Mouse (Mus musculus): ENCODE results near the gene Ankrd65. TPM values are rescaled to one million over a fixed set of nuclear protein-coding genes. Genes with fewer than 3 reads are reported as not detected.

The Ankrd65 gene
- polyA plus RNA-seq, 1 experiment from 2014 or later = not detected

DNA sequence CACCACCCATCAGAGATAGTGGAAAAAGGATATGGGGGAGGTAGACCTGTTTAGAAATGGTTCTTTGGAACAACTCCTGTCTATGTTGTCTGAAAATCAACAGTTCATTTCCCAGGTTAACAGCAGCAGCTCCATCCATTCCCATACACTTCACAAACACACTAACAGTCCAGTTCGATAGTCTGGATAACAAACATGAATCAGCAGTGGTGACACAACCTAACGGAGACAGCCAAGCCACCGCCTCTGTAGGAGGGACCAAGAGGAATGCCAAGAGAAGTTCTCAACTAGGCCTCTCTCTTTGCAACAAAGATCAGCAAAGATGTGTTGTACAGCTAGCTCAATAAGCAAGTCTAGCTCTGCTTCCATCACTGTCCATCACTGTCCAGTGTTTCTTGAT lies 27.9 kb upstream of the Ankrd65 start:
- no peak overlapping the region for H3K4me2 ChIP-seq (replicated peaks; ENCODE audit: low read depth)
- ATAC-seq = no peak
- H3K4me3 ChIP-seq (ENCODE audit: low read depth, low read length) = no peak overlapping the region
- H3K4me1 ChIP-seq (replicated peaks; ENCODE audit: control insufficient read depth, insufficient read depth, low read length) = no peaks in the 10 kb centered on the region
- H3K9me3 ChIP-seq (ENCODE audit: control insufficient read depth) = no peaks in the 10 kb centered on the region
- H3K27ac ChIP-seq (ENCODE audit: low read depth, low read length) = no peak overlapping the region
- H3K36me3 ChIP-seq (ENCODE audit: control insufficient read depth, insufficient read depth) = peaks cover 10% of the 10 kb centered on the region; the same call in 1 of the 2 replicates
- no peaks in the 10 kb centered on the region for H3K27me3 ChIP-seq (replicated peaks; ENCODE audit: control insufficient read depth, insufficient read depth, low read length)
- no peak overlapping the region for H3K9ac ChIP-seq (ENCODE audit: low read depth, low read length)
- 81% methylated on average over 3 of the region's 3 CpGs for WGBS
- no peak for TF ChIP-seq CTCF (IDR thresholded peaks at IDR 0.05; ENCODE audit: low read depth)

DNA sequence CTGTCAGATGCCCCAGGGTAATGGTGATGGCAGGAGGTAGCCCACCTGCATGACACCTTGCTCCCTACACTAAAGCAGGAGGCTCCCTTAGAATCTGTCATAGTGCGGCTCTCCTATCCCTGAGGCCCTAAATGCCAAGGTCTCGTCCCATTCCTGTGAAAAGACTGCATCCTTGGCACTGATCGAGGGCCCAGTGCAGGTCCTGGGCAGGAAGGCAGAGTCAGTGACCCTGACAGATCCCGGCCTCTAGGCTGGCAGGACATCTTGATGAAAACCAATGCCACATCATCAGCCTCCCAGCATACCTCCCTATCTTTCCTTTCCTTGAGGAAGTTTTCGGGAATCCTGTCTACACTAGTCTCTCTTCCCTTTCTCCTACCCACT lies 20.8 kb upstream of the Ankrd65 start:
- ATAC-seq = no peak
- H3K4me1 ChIP-seq (replicated peaks; ENCODE audit: control insufficient read depth, insufficient read depth, low read length) = 0 out of 2 replicates have a peak, but pooled peaks cover 6% of the 10 kb centered on the region
- no peaks in the 10 kb centered on the region; the same call in 1 of the 2 replicates for H3K36me3 ChIP-seq (ENCODE audit: control insufficient read depth, insufficient read depth)
- H3K4me2 ChIP-seq (replicated peaks; ENCODE audit: low read depth) = peak overlapping the region; percentile 92; the same call in 1 of the 2 replicates
- H3K9ac ChIP-seq (ENCODE audit: low read depth, low read length) = peak overlapping the region; percentile 68; the same call in 1 of the 2 replicates
- H3K27ac ChIP-seq (ENCODE audit: low read depth, low read length) = no peak overlapping the region
- no peak for TF ChIP-seq CTCF (IDR thresholded peaks at IDR 0.05; ENCODE audit: low read depth)
- peak overlapping the region; percentile 56; the same call in 1 of the 2 replicates for H3K4me3 ChIP-seq (ENCODE audit: low read depth, low read length)
- H3K27me3 ChIP-seq (replicated peaks; ENCODE audit: control insufficient read depth, insufficient read depth, low read length) = no peaks in the 10 kb centered on the region
- WGBS = 64% methylated on average over 5 of the region's 5 CpGs
- no peaks in the 10 kb centered on the region for H3K9me3 ChIP-seq (ENCODE audit: control insufficient read depth)

DNA sequence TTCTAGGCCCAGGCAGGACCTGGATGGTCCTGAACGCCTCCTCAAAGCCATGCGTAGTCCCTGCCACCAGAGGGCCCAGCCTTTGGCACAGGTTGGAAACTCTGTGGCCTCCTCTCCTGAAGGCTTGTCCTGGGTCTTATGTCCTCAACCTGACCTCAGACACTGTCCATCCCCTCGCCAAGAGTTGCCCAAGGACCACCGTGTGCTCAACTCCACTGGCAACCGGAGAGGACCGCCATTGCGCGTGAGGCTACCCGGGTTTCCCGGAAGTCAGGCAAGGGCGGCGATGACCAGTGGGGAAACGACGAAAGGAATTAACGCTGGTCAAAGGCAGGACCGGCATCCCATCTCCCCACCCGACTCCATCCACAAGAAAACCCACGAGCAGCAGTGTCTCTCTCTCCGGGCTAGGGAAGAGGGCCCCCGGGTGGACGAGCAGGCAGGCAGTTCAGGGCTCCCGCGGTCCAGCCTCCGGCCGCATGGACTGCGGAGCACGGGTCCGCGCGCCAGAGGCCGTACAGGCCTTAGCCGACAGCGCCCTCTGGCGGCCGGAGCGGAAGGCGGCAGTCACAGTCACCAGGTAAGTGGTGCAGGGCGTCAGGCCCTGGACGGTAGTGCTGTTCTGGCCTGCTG lies 20.2 kb upstream of the Ankrd65 start:
- Histone ChIP-seq H3K36me3 (ENCODE audit: control insufficient read depth, insufficient read depth) (no peaks in the 10 kb centered on the region; the same call in 1 of the 2 replicates), H3K27me3 (replicated peaks; ENCODE audit: control insufficient read depth, insufficient read depth, low read length) (no peaks in the 10 kb centered on the region), H3K9ac (ENCODE audit: low read depth, low read length) (peak overlapping the region; percentile 68), H3K27ac (ENCODE audit: low read depth, low read length) (peak overlapping the region; percentile 77; the same call in 1 of the 2 replicates), H3K9me3 (ENCODE audit: control insufficient read depth) (no peaks in the 10 kb centered on the region), H3K4me3 (ENCODE audit: low read depth, low read length) (peak overlapping the region; percentile 56), H3K4me1 (replicated peaks; ENCODE audit: control insufficient read depth, insufficient read depth, low read length) (0 out of 2 replicates have a peak, but pooled peaks cover 6% of the 10 kb centered on the region), H3K4me2 (replicated peaks; ENCODE audit: low read depth) (peak overlapping the region; percentile 92)
- TF ChIP-seq CTCF (IDR thresholded peaks at IDR 0.05; ENCODE audit: low read depth) = peak; percentile 99
- ATAC-seq = peak; percentile 89
- WGBS = under 1% methylated on average over 39 of the region's 39 CpGs

DNA sequence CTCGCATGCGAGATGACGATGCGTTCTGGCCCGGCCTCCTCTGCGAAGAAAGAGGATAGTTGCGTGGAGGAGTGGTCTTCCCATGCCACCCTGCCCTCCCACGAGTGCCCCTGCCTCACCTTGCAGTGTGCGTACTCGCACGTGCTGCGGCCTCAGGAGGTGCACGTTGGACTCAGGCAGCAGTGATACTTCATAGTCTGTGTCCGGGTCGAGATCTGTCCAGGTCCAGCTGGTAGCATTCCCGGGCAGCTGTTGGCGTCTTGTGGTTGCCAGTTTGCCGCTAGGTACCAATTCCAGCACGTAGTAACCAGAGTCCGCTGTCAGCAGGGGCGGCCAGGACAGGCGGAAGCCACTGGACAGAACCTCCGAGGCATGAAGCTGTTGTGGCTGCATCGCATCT lies 19.6 kb upstream of the Ankrd65 start:
- 47% methylated on average over 24 of the region's 24 CpGs for WGBS

DNA sequence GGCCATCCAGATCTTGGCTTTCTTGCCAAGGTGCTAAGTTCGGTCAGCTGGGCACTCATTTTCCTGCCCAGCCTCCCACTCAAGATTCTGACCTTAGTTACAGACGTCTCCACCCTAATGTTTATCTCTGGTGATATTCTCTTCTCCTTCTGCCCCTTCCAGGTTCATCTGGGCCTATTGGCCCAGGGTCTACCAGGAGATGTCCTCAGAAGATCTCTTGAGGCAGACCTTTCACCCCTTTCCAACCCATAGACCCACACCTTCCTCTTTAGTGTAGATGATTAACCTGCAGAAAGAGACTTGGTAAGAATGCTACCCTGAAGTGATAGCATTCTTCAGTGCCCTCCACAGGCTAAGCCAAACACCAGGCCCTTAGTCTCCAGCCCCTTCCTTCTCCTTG lies 18.5 kb upstream of the Ankrd65 start:
- no peak overlapping the region for H3K27ac ChIP-seq (ENCODE audit: low read depth, low read length)
- H3K4me2 ChIP-seq (replicated peaks; ENCODE audit: low read depth) = no peak overlapping the region
- H3K9me3 ChIP-seq (ENCODE audit: control insufficient read depth) = no peaks in the 10 kb centered on the region
- 52% methylated on average over 2 of the region's 2 CpGs for WGBS
- H3K4me3 ChIP-seq (ENCODE audit: low read depth, low read length) = no peak overlapping the region
- ATAC-seq = no peak
- H3K36me3 ChIP-seq (ENCODE audit: control insufficient read depth, insufficient read depth) = no peaks in the 10 kb centered on the region; the same call in 1 of the 2 replicates
- H3K27me3 ChIP-seq (replicated peaks; ENCODE audit: control insufficient read depth, insufficient read depth, low read length) = no peaks in the 10 kb centered on the region
- no peak for TF ChIP-seq CTCF (IDR thresholded peaks at IDR 0.05; ENCODE audit: low read depth)
- 0 out of 2 replicates have a peak, but pooled peaks cover 6% of the 10 kb centered on the region for H3K4me1 ChIP-seq (replicated peaks; ENCODE audit: control insufficient read depth, insufficient read depth, low read length)
- H3K9ac ChIP-seq (ENCODE audit: low read depth, low read length) = no peak overlapping the region

More for the DNA sequence above, 19.6 kb upstream of the Ankrd65 start:
- Histone ChIP-seq H3K27ac (ENCODE audit: low read depth, low read length) (no peak overlapping the region), H3K4me3 (ENCODE audit: low read depth, low read length) (peak overlapping the region; percentile 56), H3K4me1 (replicated peaks; ENCODE audit: control insufficient read depth, insufficient read depth, low read length) (0 out of 2 replicates have a peak, but pooled peaks cover 6% of the 10 kb centered on the region), H3K27me3 (replicated peaks; ENCODE audit: control insufficient read depth, insufficient read depth, low read length) (no peaks in the 10 kb centered on the region), H3K9ac (ENCODE audit: low read depth, low read length) (peak overlapping the region; percentile 68; the same call in 1 of the 2 replicates), H3K4me2 (replicated peaks; ENCODE audit: low read depth) (peak overlapping the region; percentile 92), H3K36me3 (ENCODE audit: control insufficient read depth, insufficient read depth) (no peaks in the 10 kb centered on the region; the same call in 1 of the 2 replicates), H3K9me3 (ENCODE audit: control insufficient read depth) (no peaks in the 10 kb centered on the region)
- no peak; the same call in none of the 2 replicates for ATAC-seq
- TF ChIP-seq CTCF (IDR thresholded peaks at IDR 0.05; ENCODE audit: low read depth) = no peak

DNA sequence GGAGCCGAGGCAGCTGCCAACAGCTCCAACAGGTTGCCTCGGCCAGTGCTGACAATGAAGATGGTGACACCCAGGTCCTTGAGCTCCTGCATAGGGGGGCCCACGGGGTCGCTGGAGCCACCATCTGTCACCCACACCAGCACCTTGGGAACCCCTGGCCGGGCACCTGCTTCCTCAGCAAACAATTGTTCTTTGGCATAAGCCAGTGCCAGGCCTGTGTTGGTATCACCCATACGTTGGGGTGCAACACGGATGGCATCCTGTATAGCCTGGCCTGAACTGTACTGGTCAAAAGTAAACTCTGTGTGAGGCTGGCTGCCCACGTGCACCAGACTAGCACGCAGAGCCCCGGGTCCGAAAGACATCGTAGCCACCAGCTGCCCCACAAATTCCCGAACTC lies 17.5 kb upstream of the Ankrd65 start:
- Histone ChIP-seq H3K4me3 (ENCODE audit: low read depth, low read length) (no peak overlapping the region), H3K27me3 (replicated peaks; ENCODE audit: control insufficient read depth, insufficient read depth, low read length) (no peaks in the 10 kb centered on the region), H3K36me3 (ENCODE audit: control insufficient read depth, insufficient read depth) (no peaks in the 10 kb centered on the region; the same call in 1 of the 2 replicates), H3K9me3 (ENCODE audit: control insufficient read depth) (no peaks in the 10 kb centered on the region), H3K4me1 (replicated peaks; ENCODE audit: control insufficient read depth, insufficient read depth, low read length) (peaks cover 11% of the 10 kb centered on the region; the same call in 1 of the 2 replicates), H3K9ac (ENCODE audit: low read depth, low read length) (no peak overlapping the region), H3K27ac (ENCODE audit: low read depth, low read length) (no peak overlapping the region), H3K4me2 (replicated peaks; ENCODE audit: low read depth) (no peak overlapping the region)
- 88% methylated on average over 13 of the region's 13 CpGs for WGBS
- TF ChIP-seq CTCF (IDR thresholded peaks at IDR 0.05; ENCODE audit: low read depth) = no peak
- ATAC-seq = no peak
